Mouse (Mus musculus) 416B (cell line): ENCODE measurements around the gene Stk33.
A peak's percentile ranks its signal among the peaks of the same experiment; 100 is the strongest.

Source experiments
- DNase-seq: peaks from one replicate; pipeline ENCODE4 v3.0.0; 2011; ENCODE audit warnings: low read depth

Stk33 gene

GRCm38 (mm10) chr7:109241313-109241712 lies 197.6 kb downstream of the Stk33 start:
- no peak for DNase-seq

- no peak for DNase-seq
Measured at GRCm38 (mm10) chr7:109239346-109239745, 199.5 kb downstream of the Stk33 start.

DNA sequence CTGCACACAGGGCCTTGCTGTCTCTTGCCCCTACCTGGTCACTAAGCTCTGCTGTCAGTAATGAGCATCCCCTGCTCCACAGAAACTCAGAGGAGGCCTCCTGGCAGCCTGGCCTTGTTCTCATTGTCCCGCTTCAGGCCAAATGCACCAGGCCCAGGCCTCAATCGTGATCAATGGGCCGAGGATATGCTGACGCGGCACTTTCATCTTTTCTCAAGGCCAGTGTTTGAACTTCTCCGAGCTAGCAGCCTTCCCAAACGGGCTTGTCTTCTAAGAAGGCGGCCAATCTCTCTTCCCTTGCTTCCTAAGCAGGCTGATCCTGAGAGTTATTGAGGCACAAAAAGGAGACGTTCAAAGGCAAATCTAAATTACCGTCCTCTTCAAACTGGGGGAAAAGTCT lies 200.2 kb downstream of the Stk33 start:
- DNase-seq, result no peak

DNA sequence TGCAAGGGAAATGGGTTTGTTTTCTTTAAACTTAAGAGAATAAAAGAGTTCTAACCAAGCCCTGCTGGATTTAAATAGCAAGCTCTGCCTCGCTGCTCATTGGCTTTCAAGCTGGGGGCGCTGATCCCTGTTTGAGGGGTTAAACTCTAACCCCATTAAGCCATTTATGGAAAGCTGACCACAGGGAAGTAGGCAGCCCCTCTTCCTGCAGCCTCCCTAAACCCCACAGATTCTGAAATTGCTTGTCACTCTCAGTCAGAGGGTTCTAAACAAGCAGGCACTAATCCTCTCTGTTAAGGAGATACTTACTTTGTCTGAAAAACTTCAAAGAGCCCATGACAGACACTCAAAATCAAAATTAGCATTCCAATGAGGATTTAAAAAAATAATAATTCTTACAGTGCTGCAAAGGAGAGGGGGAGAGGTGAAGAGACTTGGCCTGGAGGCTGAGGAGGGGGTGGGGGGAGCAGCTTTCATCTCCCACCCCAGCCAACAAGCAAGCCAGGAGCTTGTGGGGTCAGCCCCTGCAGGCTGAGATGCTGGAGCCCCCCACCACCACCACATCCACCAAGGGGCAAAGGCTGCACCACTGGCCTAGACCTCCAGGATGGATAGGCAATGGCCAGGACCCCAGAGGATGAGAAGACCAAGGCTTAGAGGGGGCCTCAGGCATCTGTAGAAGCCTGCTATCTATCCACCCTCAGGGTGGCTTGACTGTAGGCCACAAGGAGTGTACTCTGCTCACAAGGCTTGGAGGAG lies 203.8 kb downstream of the Stk33 start:
- no peak for DNase-seq

GRCm38 (mm10) chr7:109234476-109234875 lies 204.4 kb downstream of the Stk33 start:
- no peak for DNase-seq

DNA sequence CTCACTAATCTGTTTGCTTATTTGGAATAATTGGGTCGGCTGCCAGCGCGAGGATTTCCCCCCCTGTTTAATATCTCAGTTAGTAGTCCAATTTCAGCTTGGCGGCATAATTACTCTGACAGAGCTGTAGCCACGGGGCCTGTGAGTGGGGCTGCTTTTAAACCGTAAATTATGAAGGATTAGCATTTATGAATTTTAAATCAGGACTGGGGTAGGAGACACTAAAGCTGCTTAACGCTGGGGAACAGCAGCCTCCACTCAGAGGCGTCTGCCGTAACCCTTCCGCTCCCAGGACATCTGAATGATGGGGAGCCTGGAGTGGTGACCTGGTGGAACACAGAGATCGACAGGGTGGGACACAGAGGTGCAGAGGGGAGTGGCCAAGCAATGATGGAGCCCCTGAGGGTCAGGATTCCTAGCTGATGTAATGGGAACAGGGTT lies 207.0 kb downstream of the Stk33 start:
- no peak for DNase-seq

DNA sequence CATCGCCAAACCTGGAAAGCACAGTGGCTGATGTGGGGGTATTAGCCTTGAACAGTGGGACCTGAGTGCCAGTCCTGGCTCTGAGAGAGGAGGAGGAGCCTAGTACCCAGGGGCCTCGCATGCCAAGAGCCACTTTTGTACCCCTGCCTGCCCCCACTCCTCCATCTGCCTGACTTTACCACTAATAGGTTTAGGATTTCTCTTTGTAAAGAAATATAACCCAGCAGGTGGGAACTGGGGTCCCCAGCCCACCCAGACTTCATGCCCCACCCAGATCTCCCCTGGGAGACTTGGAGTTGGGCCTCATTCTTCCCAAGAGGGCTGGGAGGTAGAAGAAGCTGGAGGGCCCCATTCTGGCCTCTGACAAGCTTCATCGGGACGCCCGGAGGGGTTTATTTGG lies 207.6 kb downstream of the Stk33 start:
- no peak for DNase-seq

GRCm38 (mm10) chr7:109230806-109231205 lies 208.1 kb downstream of the Stk33 start:
- peak; percentile 36 for DNase-seq
